Mouse (Mus musculus) hindbrain, embryonic 13.5 days (tissue): ENCODE data around the gene Olfr218. TPM values are rescaled to one million over a fixed set of nuclear protein-coding genes. Genes with fewer than 3 reads are reported as not detected.
"Not testable (repeated sequence)": the region's sequence is repeated elsewhere in the genome, so short reads cannot be mapped to it uniquely, and the experiment has no call there.

Experiments used
- ATAC-seq: fragments of 200-750 bp; cut with Nextera tagmentation; 2 replicates; pipeline ENCODE4 v1.8.0; 2017; ENCODE audit warnings: moderate TSS enrichment; ENCODE audit not compliant: low FRiP score
- H3K27ac ChIP-seq: fragments of 300-500 bp; sonication (generic); 2 replicates; pipeline ENCODE4 v1.5.1; 2015; ENCODE audit warnings: inconsistent platforms, mild to moderate bottlenecking, moderate library complexity
- H3K27me3 ChIP-seq: fragments of 300-500 bp; sonication (generic); 2 replicates; pipeline ENCODE4 v1.6.1; 2015; ENCODE audit warnings: mild to moderate bottlenecking, inconsistent platforms
- H3K36me3 ChIP-seq: fragments of 300-500 bp; sonication (generic); 2 replicates; pipeline ENCODE4 v1.6.1; 2015; ENCODE audit warnings: mild to moderate bottlenecking, inconsistent platforms
- H3K4me1 ChIP-seq: fragments of 300-500 bp; sonication (generic); replicated peaks from 2 replicates; pipeline ENCODE4 v1.6.1; 2015; ENCODE audit warnings: inconsistent platforms
- H3K4me2 ChIP-seq: fragments of 300-500 bp; sonication (generic); 2 replicates; pipeline ENCODE4 v1.6.1; 2015; ENCODE audit warnings: inconsistent platforms, mild to moderate bottlenecking, moderate library complexity
- H3K4me3 ChIP-seq: fragments of 300-500 bp; sonication (generic); 2 replicates; pipeline ENCODE4 v1.5.1; 2015; ENCODE audit warnings: mild to moderate bottlenecking, inconsistent platforms
- H3K9ac ChIP-seq: fragments of 300-500 bp; sonication (generic); 2 replicates; pipeline ENCODE4 v1.6.1; 2015; ENCODE audit warnings: mild to moderate bottlenecking, inconsistent platforms
- H3K9me3 ChIP-seq: fragments of 300-500 bp; sonication (generic); 2 replicates; pipeline ENCODE4 v1.6.1; 2016; ENCODE audit warnings: inconsistent platforms
- WGBS: fragments of 180-500 bp; shearing (Covaris S2); methylation state at CpG from one replicate; pipeline ENCODE4 v1.1.7; 2015; 5-methylcytosine and 5-hydroxymethylcytosine counted together
- polyA plus RNA-seq: library from polyadenylated mRNA; unstranded; fragments of >200 nt; fragmentation: Nextera tagmentation; extraction: Ambion mirVana; gene quantifications from 2 replicates; pipeline ENCODE4 v1.2.1, GENCODE M21; 2015

The Olfr218 gene
- not detected in 2 replicates for polyA plus RNA-seq

GRCm38 (mm10) chr1:173197508-173197907 is at the start of gene Olfr218:
Gene Olfr218 (plus strand): TSS chr1:173197808.
- Histone ChIP-seq H3K9me3 (no peaks in the 10 kb centered on the region), H3K4me3 (no peak within 1 kb of the TSS), H3K27ac (no peak within 1 kb of the TSS), H3K4me2 (no peak within 1 kb of the TSS), H3K27me3 (no peaks in the 10 kb centered on the region), H3K9ac (no peak within 1 kb of the TSS), H3K4me1 (no peaks in the 10 kb centered on the region), H3K36me3 (no peaks in the 10 kb centered on the region)
- 75% methylated on average over 5 of the region's 5 CpGs for WGBS
- ATAC-seq = no peak

- Histone ChIP-seq H3K27me3 (no peaks in the 10 kb centered on the region), H3K9me3 (no peaks in the 10 kb centered on the region), H3K4me3 (no peak overlapping the region), H3K4me2 (no peak overlapping the region), H3K4me1 (no peaks in the 10 kb centered on the region), H3K36me3 (no peaks in the 10 kb centered on the region), H3K9ac (no peak overlapping the region), H3K27ac (no peak overlapping the region)
- no peak for ATAC-seq
These were observed 23.3 kb upstream of the Olfr218 start for GRCm38 (mm10) chr1:173174154-173174842.

DNA sequence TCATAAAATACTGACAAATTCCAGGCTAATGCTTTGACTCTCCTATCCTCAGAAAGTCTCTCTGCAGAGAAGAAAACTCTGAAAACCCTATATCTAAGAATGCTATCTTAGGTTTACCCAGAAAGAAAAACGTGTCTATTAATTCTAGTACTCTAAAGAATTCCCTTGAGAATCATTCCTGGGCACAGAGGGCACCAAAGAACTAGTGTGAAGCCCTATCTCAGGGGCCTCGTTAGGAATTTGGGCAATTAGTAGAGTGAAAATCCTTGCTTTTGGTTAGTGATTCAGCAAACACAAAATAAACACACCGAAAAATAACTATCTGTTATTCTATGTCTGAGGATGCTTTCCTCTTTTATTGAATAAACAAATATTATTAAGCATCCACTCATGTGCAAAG is 7.1 kb upstream of the Olfr218 start, which contains the start of gene Olfr1406:
TSS of gene Olfr1406 (minus strand) at position 101 of the 400 bp plus-strand sequence.
- H3K27me3 ChIP-seq = no peaks in the 10 kb centered on the region
- H3K4me2 ChIP-seq = no peak within 1 kb of the TSS
- WGBS = 73% methylated on average over 3 of the region's 3 CpGs
- H3K4me1 ChIP-seq = no peaks in the 10 kb centered on the region
- H3K36me3 ChIP-seq = no peaks in the 10 kb centered on the region
- no peak within 1 kb of the TSS for H3K9ac ChIP-seq
- no peaks in the 10 kb centered on the region for H3K9me3 ChIP-seq
- no peak for ATAC-seq
- no peak within 1 kb of the TSS for H3K27ac ChIP-seq
- no peak within 1 kb of the TSS for H3K4me3 ChIP-seq

- no peaks in the 10 kb centered on the region for H3K4me1 ChIP-seq
- no peak overlapping the region for H3K9ac ChIP-seq
- no peaks in the 10 kb centered on the region for H3K36me3 ChIP-seq
- no peaks in the 10 kb centered on the region for H3K9me3 ChIP-seq
- H3K4me3 ChIP-seq = no peak overlapping the region
- no peak overlapping the region for H3K27ac ChIP-seq
- no peaks in the 10 kb centered on the region for H3K27me3 ChIP-seq
- WGBS = 82% methylated on average over 3 of the region's 3 CpGs
- ATAC-seq = no peak
- no peak overlapping the region for H3K4me2 ChIP-seq
These were observed 5.5 kb upstream of the Olfr218 start for GRCm38 (mm10) chr1:173192059-173192458.

- Histone ChIP-seq H3K4me1 (no peaks in the 10 kb centered on the region), H3K36me3 (no peaks in the 10 kb centered on the region), H3K27ac (no peak overlapping the region), H3K27me3 (no peaks in the 10 kb centered on the region), H3K9me3 (no peaks in the 10 kb centered on the region), H3K4me3 (no peak overlapping the region), H3K9ac (no peak overlapping the region), H3K4me2 (no peak overlapping the region)
- 91% methylated on average over 2 of the region's 2 CpGs for WGBS
- ATAC-seq = no peak
These were observed 1.2 kb upstream of the Olfr218 start for GRCm38 (mm10) chr1:173196359-173196758.

DNA sequence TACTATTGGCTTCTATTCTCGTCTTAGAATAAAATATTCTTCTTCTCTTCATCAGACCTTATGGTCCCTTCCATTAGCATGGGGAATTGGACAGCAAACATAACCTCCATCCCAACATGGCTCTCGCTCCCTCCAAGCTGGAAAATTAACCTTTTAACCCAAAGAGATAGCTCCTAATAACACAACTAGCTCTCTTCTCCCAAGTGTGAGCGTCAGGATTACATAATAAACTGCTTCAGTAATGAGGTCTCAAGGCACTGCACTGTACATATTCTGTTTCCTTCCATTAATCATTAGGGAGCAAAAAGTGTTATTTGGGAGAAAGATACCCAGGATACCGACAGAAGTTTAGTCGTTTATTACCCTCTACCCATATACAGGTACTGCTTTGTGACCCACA is 14.5 kb downstream of the Olfr218 start, which contains the start of gene Olfr1404:
TSS of gene Olfr1404 (plus strand) at position 301 of the 400 bp plus-strand sequence.
- no peaks in the 10 kb centered on the region for H3K4me1 ChIP-seq
- H3K27me3 ChIP-seq = no peaks in the 10 kb centered on the region
- no peak for ATAC-seq
- no peak within 1 kb of the TSS for H3K27ac ChIP-seq
- no peaks in the 10 kb centered on the region for H3K36me3 ChIP-seq
- H3K9ac ChIP-seq = no peak within 1 kb of the TSS
- WGBS = 81% methylated on average over 5 of the region's 5 CpGs
- no peak within 1 kb of the TSS for H3K4me2 ChIP-seq
- no peak within 1 kb of the TSS for H3K4me3 ChIP-seq
- no peaks in the 10 kb centered on the region for H3K9me3 ChIP-seq

DNA sequence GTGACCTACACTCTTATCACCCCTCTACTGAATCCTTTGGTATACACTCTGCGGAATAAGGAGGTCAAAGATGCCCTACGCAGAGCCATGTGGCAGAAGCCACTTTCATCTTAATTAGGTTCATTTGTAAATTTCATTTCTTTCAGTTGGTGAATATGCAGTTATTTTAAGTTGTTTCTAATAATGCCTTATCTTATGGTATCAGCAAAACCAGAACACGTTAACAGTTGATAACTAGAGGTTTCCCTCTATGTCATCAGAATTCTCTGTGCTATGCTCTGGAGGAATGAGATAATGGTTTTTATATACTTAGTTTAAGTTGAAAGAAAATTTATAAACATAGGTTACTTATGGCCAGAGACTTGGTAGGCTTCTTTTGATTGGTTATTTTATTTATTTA is 18.9 kb downstream of the Olfr218 start:
- Histone ChIP-seq H3K27me3 (no peaks in the 10 kb centered on the region), H3K4me3 (no peak overlapping the region), H3K4me2 (no peak overlapping the region), H3K27ac (no peak overlapping the region), H3K9me3 (no peaks in the 10 kb centered on the region), H3K36me3 (no peaks in the 10 kb centered on the region), H3K9ac (no peak overlapping the region), H3K4me1 (no peaks in the 10 kb centered on the region)
- no peak for ATAC-seq
- WGBS = 91% methylated on average over 3 of the region's 3 CpGs

DNA sequence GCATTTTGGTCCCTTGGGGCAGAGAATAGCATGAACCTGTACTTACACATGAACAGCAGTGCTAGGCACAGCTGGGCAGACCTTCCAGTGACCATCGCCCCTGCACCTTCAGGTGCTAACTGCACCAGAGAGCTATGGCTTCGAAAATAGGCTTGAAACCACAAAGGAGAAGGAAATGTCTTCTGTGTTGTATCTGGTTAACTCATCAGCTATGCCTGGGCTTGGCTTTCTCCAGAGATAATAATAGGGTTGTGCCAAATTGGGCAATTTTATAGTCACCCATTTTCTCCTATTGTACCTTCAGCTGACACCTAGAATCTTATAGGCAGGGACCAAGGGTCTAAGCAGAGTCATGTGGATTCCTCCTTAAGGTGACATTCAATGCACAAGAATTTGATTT is 29.5 kb downstream of the Olfr218 start, which contains the start of gene Fcer1a:
TSS of gene Fcer1a (minus strand) at position 134 of the 400 bp plus-strand sequence.
- Histone ChIP-seq H3K4me2 (no peak within 1 kb of the TSS), H3K36me3 (no peaks in the 10 kb centered on the region), H3K4me1 (no peaks in the 10 kb centered on the region), H3K9me3 (no peaks in the 10 kb centered on the region), H3K27me3 (no peaks in the 10 kb centered on the region), H3K27ac (no peak within 1 kb of the TSS), H3K4me3 (no peak within 1 kb of the TSS), H3K9ac (no peak within 1 kb of the TSS)
- ATAC-seq = no peak
- 81% methylated on average over 2 of the region's 2 CpGs for WGBS

GRCm38 (mm10) chr1:173237004-173237403 is 39.4 kb downstream of the Olfr218 start:
- not testable (repeated sequence) for H3K36me3 ChIP-seq, H3K9ac ChIP-seq, H3K4me2 ChIP-seq, H3K27ac ChIP-seq, H3K27me3 ChIP-seq, H3K4me3 ChIP-seq, ATAC-seq, H3K4me1 ChIP-seq, H3K9me3 ChIP-seq
- 87% methylated on average over 1 of the region's 1 CpGs for WGBS

DNA sequence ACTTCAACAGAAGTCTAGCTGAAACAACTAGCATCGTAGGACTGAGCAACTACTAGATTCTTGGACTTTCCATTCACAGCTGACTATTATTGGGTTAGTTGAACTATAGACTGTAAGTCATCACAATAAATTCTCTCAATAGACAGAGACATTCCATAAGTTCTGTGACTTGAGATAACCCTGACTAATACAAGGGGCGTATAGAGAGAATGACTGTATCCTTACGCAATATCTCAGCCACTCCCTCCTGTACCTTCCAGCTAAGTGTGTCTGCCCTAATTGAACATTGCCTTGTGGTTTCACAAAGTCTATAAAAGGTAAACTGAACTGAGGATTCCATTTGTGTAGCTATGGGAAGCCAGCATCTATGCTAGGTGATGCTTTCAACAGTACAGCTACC is 52.3 kb downstream of the Olfr218 start:
- Histone ChIP-seq H3K36me3 (no peaks in the 10 kb centered on the region), H3K4me1 (no peaks in the 10 kb centered on the region), H3K27ac (no peak overlapping the region), H3K9me3 (no peaks in the 10 kb centered on the region), H3K27me3 (no peaks in the 10 kb centered on the region), H3K4me3 (no peak overlapping the region), H3K9ac (no peak overlapping the region), H3K4me2 (no peak overlapping the region)
- WGBS = 95% methylated on average over 3 of the region's 3 CpGs
- ATAC-seq = no peak

Other genes starting within 250 kb of the Olfr218 start
- gene Olfr16, start 247.4 kb upstream of the Olfr218 start, polyA plus RNA-seq = not detected in 2 replicates
- gene Olfr1408, start 60.4 kb upstream of the Olfr218 start, polyA plus RNA-seq = not detected in 2 replicates
- not detected in 2 replicates for gene Olfr1406, start 7.2 kb upstream of the Olfr218 start, polyA plus RNA-seq
- gene Olfr1404, start 14.6 kb downstream of the Olfr218 start, polyA plus RNA-seq = not detected in 2 replicates
- not detected in 2 replicates for gene Fcer1a, start 29.4 kb downstream of the Olfr218 start, polyA plus RNA-seq
- not detected in 2 replicates for gene Olfr418, start 68.2 kb downstream of the Olfr218 start, polyA plus RNA-seq
- not detected in 2 replicates for gene Mptx2, start 80.0 kb downstream of the Olfr218 start, polyA plus RNA-seq
- gene Ackr1, start 135.9 kb downstream of the Olfr218 start, polyA plus RNA-seq = 15.1 and 16.8 TPM in 2 replicates
- gene Aim2, start 153.1 kb downstream of the Olfr218 start, polyA plus RNA-seq = 1.9 and 2.1 TPM in 2 replicates
- 50.0 and 52.9 TPM in 2 replicates for gene Cadm3, start 169.9 kb downstream of the Olfr218 start, polyA plus RNA-seq